Mouse (Mus musculus): ENCODE results near the gene Tada2a.

DNA sequence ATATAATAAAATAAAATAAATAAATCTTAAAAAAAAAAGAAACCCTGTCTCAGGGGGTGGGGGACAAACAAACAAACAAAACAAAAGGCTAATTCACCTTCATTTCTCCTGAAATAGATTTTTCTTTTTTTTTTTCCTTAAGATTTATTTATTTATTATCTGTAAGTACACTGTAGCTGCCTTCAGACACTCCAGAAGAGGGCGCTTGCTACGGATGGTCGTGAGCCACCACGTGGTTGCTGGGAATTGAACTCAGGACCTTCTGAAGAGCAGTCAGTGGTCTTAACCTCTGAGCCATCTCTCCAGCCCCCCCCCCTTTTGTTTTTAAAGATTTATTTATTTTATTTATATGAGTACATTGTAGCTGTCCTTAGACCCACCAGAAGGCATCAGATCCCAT is 1.4 kb downstream of the Tada2a start:
- TF ChIP-seq TAL1 (IDR thresholded peaks at IDR 0.05; ENCODE audit: low read length) = no peak
- no peak for TF ChIP-seq GATA1 (IDR thresholded peaks at IDR 0.05; ENCODE audit: low read length)
